Mouse (Mus musculus): ENCODE results near the gene Ankdd1a.

Gene Ankdd1a

GRCm38 (mm10) chr9:65519807-65520504 lies at the start of gene Ankdd1a:
Gene Ankdd1a, minus strand, starts transcription at chr9:65520193.
- DNase-seq (ENCODE audit: low read depth, low spot score): peak; percentile 52

DNA sequence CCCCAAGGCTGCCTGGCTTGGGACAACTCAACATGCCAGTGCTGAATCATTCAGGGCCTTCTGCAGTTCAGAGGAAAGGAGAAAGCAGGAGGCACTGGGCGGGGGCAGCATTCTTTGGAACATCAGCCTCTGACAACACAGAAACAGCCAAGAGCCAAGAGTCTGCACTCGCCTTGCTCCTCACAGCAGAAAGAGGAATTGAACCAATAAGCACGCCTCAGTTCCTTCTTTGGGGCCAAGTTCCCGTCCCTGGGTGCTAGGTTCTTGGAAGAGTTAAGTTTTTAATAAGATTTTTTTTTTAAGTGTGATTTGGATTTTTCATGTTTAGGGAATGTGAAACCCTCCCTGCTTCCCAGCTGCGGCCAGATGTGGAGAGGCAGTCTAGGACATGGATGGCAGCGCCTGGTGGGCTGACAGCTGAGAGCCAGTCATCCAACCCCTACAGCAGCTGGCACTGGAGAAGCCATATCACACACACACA lies 49.5 kb upstream of the Ankdd1a start:
- DNase-seq (ENCODE audit: low read depth, low spot score): no peak

DNA sequence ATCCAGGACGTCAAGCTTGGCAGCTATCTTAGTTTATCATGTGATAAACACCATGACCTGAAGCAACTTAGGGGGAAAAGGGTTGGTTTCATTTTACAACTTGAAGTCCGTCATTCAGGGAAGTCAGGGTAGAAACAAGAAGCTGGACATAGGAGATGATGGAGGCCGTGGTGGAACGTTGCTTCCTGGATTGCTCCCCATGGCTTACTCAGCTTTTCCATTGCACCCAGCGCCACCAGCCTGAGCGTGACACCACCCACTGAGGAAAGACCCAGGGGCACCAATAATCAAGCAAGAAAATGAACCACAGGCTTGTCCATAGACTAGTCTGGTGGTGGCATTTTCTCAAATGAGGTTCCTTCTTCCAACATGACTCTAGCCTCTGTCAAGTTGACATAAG lies 48.8 kb upstream of the Ankdd1a start:
- DNase-seq (ENCODE audit: low read depth, low spot score): no peak

DNA sequence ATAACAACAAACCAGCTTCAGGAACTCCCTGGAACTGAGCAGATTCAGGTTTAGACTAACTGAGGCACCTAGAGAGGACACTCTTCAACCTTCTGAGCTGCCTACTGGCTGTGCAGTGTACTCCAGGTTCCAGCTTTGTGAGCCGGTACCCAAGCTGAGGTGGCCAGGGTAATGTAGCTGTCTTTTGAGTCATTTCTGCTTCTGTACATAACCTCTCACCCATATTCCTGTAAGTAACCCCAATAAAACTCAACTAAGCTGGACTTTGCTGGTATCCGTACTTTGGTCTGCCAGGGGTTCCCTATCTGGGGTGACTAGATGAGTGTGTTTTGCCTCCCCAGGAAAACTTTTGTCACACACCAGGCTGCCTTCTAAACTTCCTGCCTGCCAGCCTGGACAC lies 44.7 kb upstream of the Ankdd1a start:
- DNase-seq (ENCODE audit: low read depth, low spot score): no peak

- DNase-seq (ENCODE audit: low read depth, low spot score): no peak
Measured at GRCm38 (mm10) chr9:65563073-65563472, 43.1 kb upstream of the Ankdd1a start.

DNA sequence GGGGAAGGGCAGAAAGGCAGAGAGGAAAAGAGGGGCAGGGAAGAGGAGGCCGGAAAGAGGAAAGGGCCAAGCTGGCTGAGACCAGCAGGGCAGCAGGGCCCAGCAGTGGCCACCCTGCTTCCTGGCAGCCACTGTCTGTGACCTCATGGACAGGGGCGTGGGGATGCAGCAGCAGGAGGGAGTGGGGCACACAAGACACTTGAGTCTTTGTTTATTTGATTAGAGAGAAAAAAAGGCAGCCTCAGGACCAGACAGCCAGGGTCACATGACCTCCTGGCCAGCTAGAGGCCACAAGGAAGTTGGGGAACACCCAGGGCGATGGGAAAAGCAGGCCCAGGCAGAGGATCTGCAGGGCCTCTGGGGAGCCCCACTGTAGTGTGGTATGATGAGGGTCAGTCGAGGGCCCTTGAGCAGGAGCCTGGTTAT lies 42.1 kb upstream of the Ankdd1a start:
- DNase-seq (ENCODE audit: low read depth, low spot score): no peak

DNA sequence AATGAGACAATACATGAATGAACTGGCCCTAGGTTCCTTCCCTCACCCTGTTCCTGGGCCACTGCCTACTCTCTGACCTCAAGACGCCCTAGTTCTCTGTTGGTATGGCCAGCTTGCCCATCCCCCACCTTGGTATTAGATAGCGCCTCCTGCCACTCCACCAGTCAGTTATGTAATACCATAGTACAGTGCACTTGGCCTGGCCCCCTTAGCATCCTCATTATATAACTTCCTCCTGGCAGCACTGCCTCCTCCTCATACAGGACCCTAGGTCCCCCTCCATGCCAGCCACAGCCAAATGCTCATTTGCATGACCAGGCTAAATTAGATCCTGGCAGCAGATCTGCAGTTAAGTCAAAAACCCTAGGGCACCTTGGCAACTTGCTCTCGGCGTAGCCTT lies 41.0 kb upstream of the Ankdd1a start:
- DNase-seq (ENCODE audit: low read depth, low spot score): no peak

- DNase-seq (ENCODE audit: low read depth, low spot score): no peak
Measured at GRCm38 (mm10) chr9:65558806-65559205, 38.8 kb upstream of the Ankdd1a start.

DNA sequence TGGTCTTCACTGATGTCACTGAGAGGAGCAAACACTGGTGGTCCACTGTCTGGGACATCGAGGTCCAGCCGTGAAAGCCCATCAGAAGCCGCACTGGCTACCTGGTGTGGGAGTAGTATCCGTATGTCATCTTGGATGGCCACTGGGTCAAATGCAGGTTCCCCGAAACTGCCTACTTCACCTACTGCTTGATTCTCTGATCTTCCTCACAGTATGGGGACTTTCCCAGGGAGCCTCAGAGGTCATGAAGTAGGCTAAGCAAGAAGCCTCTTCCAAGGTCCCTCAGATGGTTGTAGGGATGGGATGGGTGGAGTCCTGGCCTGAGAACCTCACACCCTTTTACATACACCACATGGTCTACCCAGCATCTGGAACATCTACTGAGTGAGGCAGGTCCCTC lies 37.0 kb upstream of the Ankdd1a start:
- no peak for DNase-seq (ENCODE audit: low read depth, low spot score)

GRCm38 (mm10) chr9:65556349-65556748 lies 36.4 kb upstream of the Ankdd1a start:
- DNase-seq (ENCODE audit: low read depth, low spot score): no peak

DNA sequence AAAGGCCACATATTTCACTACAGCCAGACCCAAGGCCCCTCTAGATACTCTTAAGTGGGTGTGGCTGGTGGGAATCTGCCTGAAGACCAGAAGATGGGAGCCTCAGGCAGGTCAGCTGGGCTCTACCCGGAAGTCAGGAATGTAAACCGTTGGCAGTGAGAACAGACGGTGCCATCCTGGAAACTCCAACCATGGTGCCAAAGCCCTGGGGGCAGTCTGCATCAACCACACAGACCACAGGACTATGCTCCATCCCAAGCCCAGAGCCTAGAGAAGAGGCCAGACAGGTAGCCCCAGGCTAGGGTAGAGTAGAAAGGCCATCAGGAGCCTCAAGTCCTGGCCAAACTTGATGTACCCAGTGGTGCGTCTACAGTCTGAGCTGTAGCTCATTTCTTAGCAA lies 35.6 kb upstream of the Ankdd1a start:
- DNase-seq (ENCODE audit: low read depth, low spot score): no peak

- DNase-seq (ENCODE audit: low read depth, low spot score): peak; percentile 21
Measured at GRCm38 (mm10) chr9:65555001-65555405, 35.0 kb upstream of the Ankdd1a start.

- DNase-seq (ENCODE audit: low read depth, low spot score): no peak
Measured at GRCm38 (mm10) chr9:65552711-65553110, 32.7 kb upstream of the Ankdd1a start.

DNA sequence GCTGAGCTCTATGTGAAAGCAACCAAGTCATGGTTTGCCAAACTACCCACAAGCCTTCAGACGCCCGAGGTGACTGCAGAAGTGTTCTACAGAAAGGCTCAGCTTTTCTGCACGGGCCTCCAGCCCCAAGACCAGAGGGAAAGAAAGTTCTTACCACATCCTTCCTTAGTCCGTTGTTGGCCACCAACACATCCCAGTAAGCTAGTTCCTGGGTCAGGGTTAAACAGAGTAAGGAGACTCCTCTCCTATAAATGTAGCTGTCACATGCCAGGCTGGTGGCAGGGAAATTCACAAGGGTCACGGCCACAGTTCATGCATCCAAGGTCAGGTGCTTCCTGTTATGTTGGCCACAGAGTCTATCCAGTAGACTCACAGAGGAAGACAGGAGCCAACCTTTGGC lies 32.1 kb upstream of the Ankdd1a start:
- DNase-seq (ENCODE audit: low read depth, low spot score): no peak

DNA sequence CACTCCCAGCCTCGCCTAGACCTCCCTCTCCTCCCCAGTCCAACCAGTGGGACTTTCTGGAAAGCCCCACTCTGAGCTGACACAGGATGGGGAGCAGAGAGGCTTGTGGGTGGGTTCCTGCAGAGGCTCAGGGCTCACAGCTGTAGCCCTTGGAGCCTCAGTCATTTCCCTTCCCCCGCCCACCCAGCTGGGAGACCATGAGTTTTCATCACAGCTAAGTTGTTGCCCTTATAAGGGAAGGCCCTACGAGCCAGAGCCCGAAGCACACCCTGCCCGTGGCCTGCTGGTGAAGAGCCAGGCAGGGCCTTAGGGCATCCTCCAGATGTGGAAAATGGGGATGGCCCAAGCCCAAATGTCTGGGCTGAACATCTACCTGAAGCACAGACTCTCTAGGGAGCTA lies 31.0 kb upstream of the Ankdd1a start:
- DNase-seq (ENCODE audit: low read depth, low spot score): peak; percentile 39

DNA sequence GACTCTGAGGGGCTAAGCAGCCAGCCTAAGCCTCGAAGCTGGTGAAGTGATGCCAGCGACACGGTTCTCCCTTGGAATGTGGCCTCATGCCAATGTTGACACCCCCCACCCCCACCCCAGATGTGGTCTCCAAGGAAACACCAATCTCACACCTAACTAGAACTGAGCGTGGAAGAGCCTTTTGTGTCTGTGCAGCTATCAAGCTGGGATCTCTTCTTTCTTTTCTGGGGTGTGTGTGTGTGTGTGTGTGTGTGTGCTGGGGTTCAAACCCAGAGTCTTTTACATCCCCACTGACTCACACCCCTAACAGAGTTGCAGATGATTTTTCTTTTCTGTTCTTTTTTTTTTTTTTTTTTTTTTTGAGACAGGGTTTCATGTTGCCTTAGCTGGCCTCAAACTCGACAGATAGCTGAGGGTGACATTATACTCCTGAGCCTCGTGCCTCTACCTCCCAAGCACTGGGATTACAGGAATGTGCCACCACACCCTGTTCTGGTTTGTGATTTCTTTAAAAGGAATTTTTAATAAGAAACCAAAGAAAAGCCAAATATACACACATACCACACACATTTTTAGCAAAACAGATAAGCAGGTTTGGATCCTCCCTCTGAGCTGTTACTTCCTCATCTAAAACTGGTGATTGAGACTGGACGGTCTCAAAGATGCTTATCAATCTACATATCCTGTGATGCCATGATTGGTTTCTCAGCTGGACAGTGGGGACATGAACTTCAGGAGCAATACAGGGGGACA lies 30.3 kb upstream of the Ankdd1a start:
- DNase-seq (ENCODE audit: low read depth, low spot score): peak; percentile 18

- DNase-seq (ENCODE audit: low read depth, low spot score): no peak
Measured at GRCm38 (mm10) chr9:65549643-65550042, 29.6 kb upstream of the Ankdd1a start.

GRCm38 (mm10) chr9:65549139-65549538 lies 29.1 kb upstream of the Ankdd1a start:
- DNase-seq (ENCODE audit: low read depth, low spot score): no peak

DNA sequence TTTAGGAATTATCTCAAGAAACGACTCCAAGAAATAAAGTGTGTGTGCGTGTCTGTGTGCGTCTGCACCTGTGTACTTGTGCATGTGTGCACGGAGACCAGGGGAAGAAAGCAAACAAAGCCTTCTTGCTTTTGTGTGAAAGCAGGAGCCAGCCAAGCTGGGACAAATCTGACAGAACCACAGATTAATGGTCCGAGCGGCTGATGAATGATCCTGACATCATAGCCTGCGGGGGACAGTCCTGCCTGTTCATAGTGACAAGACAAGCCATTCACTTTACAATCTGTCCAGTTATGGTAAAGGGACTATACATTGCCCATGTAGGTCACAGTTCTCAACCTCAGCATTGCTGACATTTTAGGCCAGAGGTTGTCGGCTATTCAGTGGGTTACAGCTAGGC lies 28.3 kb upstream of the Ankdd1a start:
- no peak for DNase-seq (ENCODE audit: low read depth, low spot score)

DNA sequence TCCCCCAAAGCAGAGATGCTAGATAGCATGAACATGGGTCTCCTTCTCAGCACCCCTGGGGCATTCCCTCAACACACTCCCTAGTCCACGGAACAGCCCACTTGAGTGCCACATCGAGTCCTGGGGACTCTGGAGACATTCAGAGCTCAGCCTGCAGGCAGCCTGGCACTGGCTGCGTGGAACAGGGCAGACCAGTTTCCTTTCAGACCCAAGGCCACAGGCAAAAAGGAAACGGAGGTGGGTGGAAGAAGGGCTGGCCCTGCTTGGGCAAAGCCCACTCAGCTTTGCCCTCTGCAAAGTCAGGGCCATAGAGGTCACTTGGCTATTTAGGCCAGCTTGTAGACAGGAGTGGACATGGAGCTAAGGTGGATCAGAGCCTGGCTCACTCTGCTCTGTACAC lies 27.9 kb upstream of the Ankdd1a start:
- no peak for DNase-seq (ENCODE audit: low read depth, low spot score)

DNA sequence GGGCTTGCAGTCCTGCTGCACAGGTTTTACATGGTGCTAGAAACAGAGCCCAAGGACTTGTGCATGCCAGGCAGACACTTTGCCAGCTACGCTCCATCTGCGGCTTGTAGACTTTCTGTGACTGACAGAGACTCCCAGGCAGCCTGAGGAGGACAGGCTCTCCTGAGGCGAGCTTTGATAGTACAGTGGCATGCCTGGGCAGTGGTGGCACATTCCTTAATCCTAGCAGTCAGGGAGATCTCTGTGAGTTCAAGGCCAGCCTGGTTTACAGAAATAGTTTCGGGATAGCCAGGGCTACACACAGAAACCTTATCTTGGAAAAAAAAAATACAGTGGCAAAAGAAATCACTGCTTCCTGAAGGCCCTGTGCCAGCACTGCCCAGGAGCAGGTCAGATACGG lies 27.1 kb upstream of the Ankdd1a start:
- no peak for DNase-seq (ENCODE audit: low read depth, low spot score)

DNA sequence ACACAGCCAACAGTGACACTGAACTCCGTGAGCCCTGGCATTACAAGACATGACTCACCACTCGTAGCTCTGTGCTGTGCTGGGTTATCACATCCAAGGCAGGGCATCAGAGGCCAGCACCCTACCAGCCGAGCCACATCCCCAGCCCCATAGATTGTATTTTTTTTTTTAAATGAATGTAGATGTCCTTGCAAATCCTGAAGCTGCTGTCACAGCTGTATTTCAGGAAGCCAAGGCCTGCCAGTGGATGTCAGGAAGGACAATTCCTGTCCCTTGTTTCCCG lies 26.4 kb upstream of the Ankdd1a start:
- no peak for DNase-seq (ENCODE audit: low read depth, low spot score)

GRCm38 (mm10) chr9:65545635-65546412 lies 25.8 kb upstream of the Ankdd1a start:
- no peak for DNase-seq (ENCODE audit: low read depth, low spot score)
